Comparison of ENCODE assay signal across 24 mouse cellular contexts in genomic region chr9:21788234-21788633, GRCm38 (mm10). TPM values are rescaled to one million over a fixed set of nuclear protein-coding genes. Genes with fewer than 3 reads are reported as not detected.
A peak's percentile ranks its signal among the peaks of the same experiment; 100 is the strongest.
DNase-seq lines count a peak whose midpoint lies in the region; ATAC-seq and TF ChIP-seq lines count a peak whose summit lies in the region.
"Had no signal": no experiment of that assay in that cellular context is flagged by ENCODE, and none has a peak within 500 bp of the region (broad histone marks: within the 10 kb centered on the region; RNA-seq: fewer than 3 reads in every experiment).

No protein-coding gene starts in this region.

- no peak for DNase-seq in heart, adult 18-20 months
- no peak for DNase-seq in kidney, postnatal 14 days
- DNase-seq in ES-E14 (ENCODE audit: low read depth, low spot score): no peak
- no peak for DNase-seq in left cerebral cortex, adult 18-20 months (ENCODE audit: low spot score in 2 of 2)
- DNase-seq: adrenal gland, adult 2 months; B cell, adult 2 months; cerebellum, adult 9-11 months; forebrain, postnatal 0 days; kidney, adult 18-20 months; kidney, postnatal 25 days; layer of hippocampus, adult 9-11 months; right cerebral cortex, postnatal 14 days; spleen, adult 18-20 months; thymus, postnatal 36 days had no signal

- no peak overlapping the region for H3K4me2 ChIP-seq in heart, embryonic 12.5 days
- no peak overlapping the region for H3K4me2 ChIP-seq in kidney, embryonic 16.5 days (replicated peaks; ENCODE audit: low read depth, low read length)
- no peak overlapping the region for H3K4me2 ChIP-seq in limb, embryonic 12.5 days
- H3K4me2 ChIP-seq: hindbrain, embryonic 12.5 days had no signal

- no peak for ATAC-seq in heart, embryonic 12.5 days (ENCODE audit: insufficient number of reproducible peaks, low FRiP score)
- ATAC-seq in kidney, embryonic 16.5 days (ENCODE audit: low FRiP score, low TSS enrichment): no peak
- ATAC-seq in limb, embryonic 12.5 days (ENCODE audit: insufficient number of reproducible peaks, insufficient read depth, low FRiP score, low TSS enrichment, low read depth): no peak
- ATAC-seq: forebrain, postnatal 0 days had no signal

- H3K9me3 ChIP-seq in heart, embryonic 12.5 days (replicated peaks): no peaks in the 10 kb centered on the region
- H3K9me3 ChIP-seq in kidney, embryonic 16.5 days (ENCODE audit: low read length): no peaks in the 10 kb centered on the region
- no peaks in the 10 kb centered on the region for H3K9me3 ChIP-seq in ES-E14 (ENCODE audit: control insufficient read depth, insufficient read depth, low read depth, low read length)
- no peaks in the 10 kb centered on the region for H3K9me3 ChIP-seq in limb, embryonic 12.5 days
- H3K9me3 ChIP-seq: forebrain, embryonic 10.5 days; hindbrain, embryonic 12.5 days had no signal

- H3K4me3 ChIP-seq in heart, embryonic 12.5 days: no peak overlapping the region
- no peak overlapping the region for H3K4me3 ChIP-seq in kidney, embryonic 16.5 days (ENCODE audit: low read length)
- H3K4me3 ChIP-seq in ES-E14 (ENCODE audit: insufficient read depth in 1 of 2, low read depth in 1 of 2, low read length in 2 of 2, poor library complexity in 1 of 2, severe bottlenecking in 1 of 2): no peak overlapping the region
- no peak overlapping the region for H3K4me3 ChIP-seq in limb, embryonic 12.5 days (replicated peaks)
- H3K4me3 ChIP-seq: forebrain, embryonic 10.5 days; hindbrain, embryonic 12.5 days had no signal

- peak overlapping the region; percentile 9; the same call in 1 of the 2 replicates for H3K27ac ChIP-seq in heart, embryonic 12.5 days (ENCODE audit: poor library complexity, severe bottlenecking)
- H3K27ac ChIP-seq in kidney, embryonic 16.5 days (ENCODE audit: low read length): peak overlapping the region; percentile 15; the same call in 1 of the 2 replicates
- H3K27ac ChIP-seq in ES-E14 (ENCODE audit: insufficient read depth, low read depth, low read length, poor library complexity, severe bottlenecking): peak overlapping the region; percentile 83
- H3K27ac ChIP-seq in limb, embryonic 12.5 days: peak overlapping the region; percentile 56; the same call in 1 of the 2 replicates
- H3K27ac ChIP-seq: hindbrain, embryonic 12.5 days; liver, embryonic 14.5 days had no signal

- in situ Hi-C loops in ES-E14 (cut with MboI; ENCODE audit: low sequenced_read_pairs in 2 of 2, unreplicated experiment in 2 of 2): loop anchor here in 1 of 2 experiments (10.0 kb wide), 1 partner anchor 437 kb away; the partner anchor contains the start of gene Zfp809

- 76% methylated on average over 9 of the region's 9 CpGs for WGBS in heart, embryonic 12.5 days
- 61% methylated on average over 9 of the region's 9 CpGs for WGBS in kidney, embryonic 16.5 days
- 61% methylated on average over 9 of the region's 9 CpGs for WGBS in limb, embryonic 12.5 days

- H3K9ac ChIP-seq in heart, embryonic 12.5 days: peak overlapping the region; percentile 2; the same call in 1 of the 2 replicates
- no peak overlapping the region for H3K9ac ChIP-seq in kidney, embryonic 16.5 days (replicated peaks; ENCODE audit: low read length)
- peak overlapping the region; percentile 28; the same call in 1 of the 2 replicates for H3K9ac ChIP-seq in ES-E14 (ENCODE audit: insufficient read depth, low read depth, low read length, poor library complexity, severe bottlenecking)
- no peak overlapping the region for H3K9ac ChIP-seq in limb, embryonic 12.5 days (replicated peaks)
- H3K9ac ChIP-seq: forebrain, postnatal 0 days; hindbrain, embryonic 12.5 days; liver, embryonic 14.5 days had no signal

- peaks cover 42% of the 10 kb centered on the region for H3K4me1 ChIP-seq in heart, embryonic 12.5 days (replicated peaks)
- H3K4me1 ChIP-seq in kidney, embryonic 16.5 days (ENCODE audit: insufficient read depth, low read length): peaks cover 33% of the 10 kb centered on the region
- peaks cover 8 to 11% of the 10 kb centered on the region in 2 experiments for H3K4me1 ChIP-seq in ES-E14 (ENCODE audit: control insufficient read depth in 2 of 2, insufficient read depth in 2 of 2, low read length in 2 of 2, poor library complexity in 1 of 2)
- H3K4me1 ChIP-seq in limb, embryonic 12.5 days (replicated peaks): peaks cover 23% of the 10 kb centered on the region

- H3K36me3 ChIP-seq in heart, embryonic 12.5 days: peaks cover 87% of the 10 kb centered on the region
- peaks cover 21% of the 10 kb centered on the region for H3K36me3 ChIP-seq in kidney, embryonic 16.5 days (ENCODE audit: insufficient read depth, low read length)
- peaks cover 37% of the 10 kb centered on the region for H3K36me3 ChIP-seq in ES-E14 (ENCODE audit: control insufficient read depth, insufficient read depth, low read length, poor library complexity, severe bottlenecking)
- H3K36me3 ChIP-seq in limb, embryonic 12.5 days: peaks cover 93% of the 10 kb centered on the region

- no peaks in the 10 kb centered on the region for H3K27me3 ChIP-seq in heart, embryonic 12.5 days (replicated peaks)
- no peaks in the 10 kb centered on the region for H3K27me3 ChIP-seq in kidney, embryonic 16.5 days (ENCODE audit: insufficient read depth, low read length)
- no peaks in the 10 kb centered on the region for H3K27me3 ChIP-seq in limb, embryonic 12.5 days
- H3K27me3 ChIP-seq: hindbrain, embryonic 12.5 days had no signal

TF ChIP-seq in ES-E14, 5 proteins besides CTCF, POLR2A, EP300 and RAD21:
- TF ChIP-seq ZC3H11A (IDR thresholded peaks at IDR 0.05; ENCODE audit: borderline replicate concordance, low read depth, low read length): no peak
- TF ChIP-seq CHD2 (IDR thresholded peaks at IDR 0.05; ENCODE audit: low read depth, low read length): no peak
- no peak for TF ChIP-seq HCFC1 (IDR thresholded peaks at IDR 0.05; ENCODE audit: borderline replicate concordance, insufficient read depth, low read length)
- TF ChIP-seq ZNF384 (IDR thresholded peaks at IDR 0.05; ENCODE audit: low read depth, low read length): no peak

RNA-seq across cellular contexts. Expression of gene Kank2, which starts 10.3 kb away (rescaled TPM):
- 18.9 and 19.9 TPM in 2 replicates for polyA plus RNA-seq in heart, embryonic 12.5 days (2016; fragmentation: Nextera tagmentation; extraction: Ambion mirVana)
- 10 to 100 TPM; 58.1 to 60.8 TPM for total RNA-seq in heart, adult 18-20 months (2021)
- polyA plus RNA-seq in kidney, embryonic 16.5 days (2015; fragmentation: Nextera tagmentation; extraction: Ambion mirVana): 18.7 and 19.7 TPM in 2 replicates
- total RNA-seq in ES-E14 (2012; rRNA removed): 32.6 and 51.6 TPM in 2 replicates
- polyA plus RNA-seq in limb, embryonic 12.5 days (2016; fragmentation: Nextera tagmentation; extraction: Ambion mirVana): 19.9 and 22.3 TPM in 2 replicates
- total RNA-seq in left cerebral cortex, adult 18-20 months (2021): 1 to 10 TPM; 8.4 to 9.1 TPM

RNA-seq across cellular contexts. Expression of gene Spc24, which starts 28.1 kb away (rescaled TPM):
- polyA plus RNA-seq in heart, embryonic 12.5 days (2016; fragmentation: Nextera tagmentation; extraction: Ambion mirVana): 84.5 and 86.8 TPM in 2 replicates
- total RNA-seq in heart, adult 18-20 months (2021): 1 to 10 TPM; 4.7 to 6.4 TPM
- polyA plus RNA-seq in kidney, embryonic 16.5 days (2015; fragmentation: Nextera tagmentation; extraction: Ambion mirVana): 120 and 134 TPM in 2 replicates
- 127 and 169 TPM in 2 replicates for total RNA-seq in ES-E14 (2012; rRNA removed)
- polyA plus RNA-seq in limb, embryonic 12.5 days (2016; fragmentation: Nextera tagmentation; extraction: Ambion mirVana): 152 and 161 TPM in 2 replicates
- 1 to 10 TPM; 3.1 to 5.0 TPM for total RNA-seq in left cerebral cortex, adult 18-20 months (2021)

RNA-seq across cellular contexts. Expression of gene Angptl8, which starts 47.1 kb away (rescaled TPM):
- polyA plus RNA-seq in heart, embryonic 12.5 days (2016; fragmentation: Nextera tagmentation; extraction: Ambion mirVana): 1.7 and 1.9 TPM in 2 replicates
- total RNA-seq in heart, adult 18-20 months (2021): under 1 TPM in 1 of 2 experiments, not detected in 1; 0.69 TPM
- 5.4 and 6.0 TPM in 2 replicates for polyA plus RNA-seq in kidney, embryonic 16.5 days (2015; fragmentation: Nextera tagmentation; extraction: Ambion mirVana)
- total RNA-seq in ES-E14 (2012; rRNA removed): 0.48 TPM in 1 of 2 replicates, not detected in the other
- polyA plus RNA-seq in limb, embryonic 12.5 days (2016; fragmentation: Nextera tagmentation; extraction: Ambion mirVana): 0.99 and 1.1 TPM in 2 replicates
- total RNA-seq in left cerebral cortex, adult 18-20 months (2021): not detected
- total RNA-seq: forebrain, postnatal 0 days; megakaryocyte-erythroid progenitor cell, adult 5-6 weeks; midbrain, postnatal 0 days; neutrophil, adult 5-6 weeks had no signal
- polyA plus RNA-seq: cortical plate, adult 2 months had no signal

Comparison
In these comparisons a context has a peak if more than half of its experiments do, and no peak if none do; other contexts are left out.
1. H3K27ac ChIP-seq: peak in every context shown above with its lines; median percentile 83 in ES-E14; 56 in limb, embryonic 12.5 days; 15 in kidney, embryonic 16.5 days; 9 in heart, embryonic 12.5 days.
2. H3K9ac ChIP-seq: peak in heart, embryonic 12.5 days (single experiment) and ES-E14 (single experiment); none in kidney, embryonic 16.5 days (single experiment) and limb, embryonic 12.5 days (single experiment).
3. RNA of gene Spc24, which starts 28.1 kb away (total RNA-seq): 127 to 169 TPM in ES-E14; 4.7 to 6.4 TPM in heart, adult 18-20 months and 3.1 to 5.0 TPM in left cerebral cortex, adult 18-20 months; every median in the first group is over 10 times any median in the second.